Mouse (Mus musculus): ENCODE results near the gene Ptprn2. TPM values are rescaled to one million over a fixed set of nuclear protein-coding genes. Genes with fewer than 3 reads are reported as not detected.

The Ptprn2 gene
- polyA plus RNA-seq, 1 experiment from 2014 or later: 1.2 TPM

DNA sequence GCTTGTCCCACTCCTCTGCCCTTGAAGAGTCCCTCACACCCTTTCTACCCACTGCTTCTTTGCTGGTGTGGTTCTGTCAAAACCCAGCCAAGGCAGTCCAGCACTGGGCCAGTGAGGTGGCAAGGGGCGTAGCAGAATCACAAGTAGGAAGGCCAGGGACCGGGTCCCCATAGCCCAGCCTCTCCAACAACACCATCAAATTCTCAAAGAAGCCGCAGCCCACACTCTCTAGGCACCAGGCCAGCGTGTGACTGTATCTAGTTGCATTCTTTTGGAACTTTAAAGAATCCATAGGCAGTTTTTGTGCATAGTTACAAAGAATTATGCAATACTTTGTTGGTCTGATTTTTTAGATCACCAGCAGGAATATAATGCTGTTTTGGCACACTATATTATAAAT, 728.8 kb downstream of the Ptprn2 start:
- H3K27ac ChIP-seq (ENCODE audit: low read depth, low read length): no peak overlapping the region
- no peak for TF ChIP-seq CTCF (IDR thresholded peaks at IDR 0.05; ENCODE audit: low read depth)
- 66% methylated on average over 4 of the region's 4 CpGs for WGBS
- H3K27me3 ChIP-seq (replicated peaks; ENCODE audit: control insufficient read depth, insufficient read depth, low read length): no peaks in the 10 kb centered on the region
- H3K4me3 ChIP-seq (ENCODE audit: low read depth, low read length): no peak overlapping the region
- H3K4me2 ChIP-seq (replicated peaks; ENCODE audit: low read depth): no peak overlapping the region
- no peak overlapping the region for H3K9ac ChIP-seq (ENCODE audit: low read depth, low read length)
- no peaks in the 10 kb centered on the region for H3K9me3 ChIP-seq (ENCODE audit: control insufficient read depth)
- ATAC-seq: no peak
- H3K36me3 ChIP-seq (ENCODE audit: control insufficient read depth, insufficient read depth): no peaks in the 10 kb centered on the region
- no peaks in the 10 kb centered on the region for H3K4me1 ChIP-seq (replicated peaks; ENCODE audit: control insufficient read depth, insufficient read depth, low read length)

DNA sequence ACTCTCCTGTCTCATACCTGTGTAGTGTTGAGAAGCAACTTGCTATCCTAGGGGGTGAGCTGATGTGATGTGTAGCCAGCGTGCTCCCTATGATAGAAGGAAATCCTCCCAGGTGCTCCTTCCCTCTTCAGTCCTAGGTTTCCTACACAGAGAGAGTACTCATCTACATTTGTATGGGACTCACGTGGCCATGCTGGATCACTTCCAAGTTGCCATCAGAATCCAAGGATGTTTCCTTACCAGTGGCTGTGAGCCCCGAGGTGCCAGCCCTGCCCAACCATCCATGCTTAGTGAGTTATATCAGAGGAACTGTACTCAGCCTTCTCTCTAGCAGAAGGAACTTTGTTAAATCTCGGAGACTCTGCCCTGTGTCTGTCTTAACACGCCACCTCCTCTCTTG, 729.4 kb downstream of the Ptprn2 start:
- Histone ChIP-seq H3K36me3 (ENCODE audit: control insufficient read depth, insufficient read depth) (no peaks in the 10 kb centered on the region), H3K9ac (ENCODE audit: low read depth, low read length) (no peak overlapping the region), H3K27ac (ENCODE audit: low read depth, low read length) (no peak overlapping the region), H3K9me3 (ENCODE audit: control insufficient read depth) (no peaks in the 10 kb centered on the region), H3K4me1 (replicated peaks; ENCODE audit: control insufficient read depth, insufficient read depth, low read length) (no peaks in the 10 kb centered on the region), H3K4me2 (replicated peaks; ENCODE audit: low read depth) (no peak overlapping the region), H3K4me3 (ENCODE audit: low read depth, low read length) (no peak overlapping the region), H3K27me3 (replicated peaks; ENCODE audit: control insufficient read depth, insufficient read depth, low read length) (no peaks in the 10 kb centered on the region)
- TF ChIP-seq CTCF (IDR thresholded peaks at IDR 0.05; ENCODE audit: low read depth): no peak
- ATAC-seq: no peak
- 80% methylated on average over 5 of the region's 5 CpGs for WGBS

DNA sequence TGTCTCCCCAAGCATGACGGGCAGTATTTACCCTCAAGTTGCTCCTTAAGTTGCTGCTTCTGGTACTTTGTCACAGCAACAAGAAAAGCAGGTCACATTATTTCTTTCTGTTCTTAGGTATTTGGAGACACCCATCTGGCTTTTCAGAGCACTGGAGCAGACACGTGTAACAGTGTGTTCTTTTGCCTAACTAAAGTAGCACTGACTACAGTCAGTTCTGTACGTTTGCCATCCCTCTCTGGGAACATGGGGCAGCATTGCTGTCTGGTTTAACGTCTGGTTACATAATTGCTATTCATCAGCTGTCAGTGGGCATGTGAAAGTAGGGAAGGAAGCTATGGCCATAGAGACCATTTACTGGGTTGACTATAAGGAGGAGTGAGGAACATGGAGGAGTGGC, 736.4 kb downstream of the Ptprn2 start:
- Histone ChIP-seq H3K9me3 (ENCODE audit: control insufficient read depth) (no peaks in the 10 kb centered on the region), H3K27ac (ENCODE audit: low read depth, low read length) (no peak overlapping the region), H3K4me2 (replicated peaks; ENCODE audit: low read depth) (no peak overlapping the region), H3K4me1 (replicated peaks; ENCODE audit: control insufficient read depth, insufficient read depth, low read length) (no peaks in the 10 kb centered on the region), H3K9ac (ENCODE audit: low read depth, low read length) (no peak overlapping the region), H3K4me3 (ENCODE audit: low read depth, low read length) (no peak overlapping the region), H3K36me3 (ENCODE audit: control insufficient read depth, insufficient read depth) (no peaks in the 10 kb centered on the region), H3K27me3 (replicated peaks; ENCODE audit: control insufficient read depth, insufficient read depth, low read length) (no peaks in the 10 kb centered on the region)
- WGBS: 79% methylated on average over 4 of the region's 4 CpGs
- ATAC-seq: no peak
- no peak for TF ChIP-seq CTCF (IDR thresholded peaks at IDR 0.05; ENCODE audit: low read depth)

DNA sequence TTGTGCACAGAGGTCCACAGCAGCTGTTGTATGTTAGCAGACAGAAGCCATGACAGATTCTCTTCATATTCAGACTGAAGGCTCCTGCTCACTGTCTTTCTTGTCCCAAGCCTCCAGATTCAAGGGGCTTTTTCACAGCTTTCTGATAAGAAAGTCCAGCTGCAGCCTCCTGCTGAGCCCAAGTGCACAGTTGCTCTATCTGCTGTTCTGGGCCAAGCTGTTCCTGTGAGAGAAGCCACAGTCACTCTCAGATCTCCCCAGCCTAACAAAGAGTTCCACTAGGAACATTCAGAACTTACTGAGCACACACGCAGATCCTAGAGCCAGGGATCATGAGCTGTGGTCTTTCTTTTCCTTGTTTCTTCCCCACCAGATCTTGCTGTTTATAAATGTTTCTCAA, 738.5 kb downstream of the Ptprn2 start:
- TF ChIP-seq CTCF (IDR thresholded peaks at IDR 0.05; ENCODE audit: low read depth): no peak
- H3K9me3 ChIP-seq (ENCODE audit: control insufficient read depth): no peaks in the 10 kb centered on the region
- H3K4me2 ChIP-seq (replicated peaks; ENCODE audit: low read depth): no peak overlapping the region
- H3K4me3 ChIP-seq (ENCODE audit: low read depth, low read length): no peak overlapping the region
- no peaks in the 10 kb centered on the region for H3K36me3 ChIP-seq (ENCODE audit: control insufficient read depth, insufficient read depth)
- ATAC-seq: no peak
- no peaks in the 10 kb centered on the region for H3K27me3 ChIP-seq (replicated peaks; ENCODE audit: control insufficient read depth, insufficient read depth, low read length)
- H3K27ac ChIP-seq (ENCODE audit: low read depth, low read length): no peak overlapping the region
- WGBS: 87% methylated on average over 1 of the region's 1 CpGs
- no peak overlapping the region for H3K9ac ChIP-seq (ENCODE audit: low read depth, low read length)
- H3K4me1 ChIP-seq (replicated peaks; ENCODE audit: control insufficient read depth, insufficient read depth, low read length): no peaks in the 10 kb centered on the region

DNA sequence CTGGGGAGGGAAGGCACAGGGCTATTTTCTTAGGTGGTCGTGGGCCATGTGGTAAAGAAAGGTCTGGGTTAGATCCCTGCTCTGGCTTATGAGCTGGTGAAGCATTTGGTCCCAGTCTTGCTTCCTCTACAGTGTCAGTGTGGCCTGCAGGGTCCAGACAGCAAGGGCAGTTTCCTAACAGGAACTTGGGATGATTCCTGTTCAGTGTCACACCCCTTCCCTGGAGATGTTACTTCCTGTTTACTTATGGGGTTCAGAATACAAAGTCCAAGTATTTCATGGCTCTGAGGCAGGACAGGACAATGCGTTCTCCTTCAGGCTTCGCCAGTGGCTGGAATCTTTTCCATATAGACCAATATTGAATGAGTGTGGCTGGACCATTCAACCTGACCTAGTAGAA, 741.7 kb downstream of the Ptprn2 start:
- TF ChIP-seq CTCF (IDR thresholded peaks at IDR 0.05; ENCODE audit: low read depth): no peak
- WGBS: 44% methylated on average over 3 of the region's 3 CpGs

DNA sequence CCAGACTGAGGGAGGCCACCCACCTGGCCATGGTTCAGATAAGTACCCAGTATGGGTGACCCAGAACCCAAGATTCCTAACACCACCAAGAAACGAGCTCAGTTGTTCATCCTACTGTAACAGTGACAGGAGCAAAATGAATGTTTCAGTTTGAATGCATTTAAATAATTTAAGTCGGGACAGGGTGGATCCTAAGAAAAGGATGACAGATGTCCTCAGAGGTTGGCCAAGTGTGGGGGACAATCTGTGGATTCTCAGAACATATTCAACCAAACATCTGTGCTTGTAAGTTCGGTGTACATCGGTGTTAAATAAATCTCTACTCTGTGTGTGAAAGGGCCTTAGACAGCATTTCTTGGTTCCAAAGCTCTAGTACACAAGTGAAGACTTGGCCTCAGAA, 743.9 kb downstream of the Ptprn2 start:
- H3K9me3 ChIP-seq (ENCODE audit: control insufficient read depth): no peaks in the 10 kb centered on the region
- no peak overlapping the region for H3K4me2 ChIP-seq (replicated peaks; ENCODE audit: low read depth)
- no peaks in the 10 kb centered on the region for H3K27me3 ChIP-seq (replicated peaks; ENCODE audit: control insufficient read depth, insufficient read depth, low read length)
- H3K36me3 ChIP-seq (ENCODE audit: control insufficient read depth, insufficient read depth): no peaks in the 10 kb centered on the region
- H3K9ac ChIP-seq (ENCODE audit: low read depth, low read length): no peak overlapping the region
- no peak overlapping the region for H3K4me3 ChIP-seq (ENCODE audit: low read depth, low read length)
- no peaks in the 10 kb centered on the region for H3K4me1 ChIP-seq (replicated peaks; ENCODE audit: control insufficient read depth, insufficient read depth, low read length)
- H3K27ac ChIP-seq (ENCODE audit: low read depth, low read length): no peak overlapping the region
- no peak for TF ChIP-seq CTCF (IDR thresholded peaks at IDR 0.05; ENCODE audit: low read depth)
- WGBS: 82% methylated on average over 4 of the region's 4 CpGs
- ATAC-seq: no peak

More for the DNA sequence above, 741.7 kb downstream of the Ptprn2 start:
- Histone ChIP-seq H3K36me3 (ENCODE audit: control insufficient read depth, insufficient read depth) (no peaks in the 10 kb centered on the region), H3K9me3 (ENCODE audit: control insufficient read depth) (no peaks in the 10 kb centered on the region), H3K4me3 (ENCODE audit: low read depth, low read length) (no peak overlapping the region), H3K4me2 (replicated peaks; ENCODE audit: low read depth) (no peak overlapping the region), H3K4me1 (replicated peaks; ENCODE audit: control insufficient read depth, insufficient read depth, low read length) (no peaks in the 10 kb centered on the region), H3K9ac (ENCODE audit: low read depth, low read length) (no peak overlapping the region), H3K27ac (ENCODE audit: low read depth, low read length) (no peak overlapping the region), H3K27me3 (replicated peaks; ENCODE audit: control insufficient read depth, insufficient read depth, low read length) (no peaks in the 10 kb centered on the region)
- ATAC-seq: peak; percentile 51; the same call in 1 of the 2 replicates

DNA sequence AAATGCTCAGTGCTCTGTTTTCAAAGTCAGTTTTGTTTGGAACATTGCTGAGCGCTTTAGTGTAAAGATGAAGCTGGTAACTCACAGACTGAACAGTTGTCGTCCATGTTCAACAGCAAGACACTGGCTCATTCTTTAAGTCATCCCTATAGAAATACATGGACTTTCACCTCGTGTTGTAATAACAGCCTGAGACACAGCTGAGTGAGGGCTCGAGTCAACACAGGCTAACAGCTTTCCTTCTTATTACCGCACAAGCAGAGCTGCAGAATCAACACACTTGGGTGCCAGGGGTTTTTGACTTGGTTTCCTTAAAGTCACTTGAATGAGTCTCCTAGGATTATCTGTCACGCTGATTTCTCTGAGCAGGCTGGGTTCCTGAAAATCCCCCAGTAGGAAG, 744.8 kb downstream of the Ptprn2 start:
- no peaks in the 10 kb centered on the region for H3K4me1 ChIP-seq (replicated peaks; ENCODE audit: control insufficient read depth, insufficient read depth, low read length)
- 54% methylated on average over 6 of the region's 6 CpGs for WGBS
- ATAC-seq: no peak
- H3K36me3 ChIP-seq (ENCODE audit: control insufficient read depth, insufficient read depth): no peaks in the 10 kb centered on the region
- H3K4me3 ChIP-seq (ENCODE audit: low read depth, low read length): no peak overlapping the region
- TF ChIP-seq CTCF (IDR thresholded peaks at IDR 0.05; ENCODE audit: low read depth): no peak
- H3K9me3 ChIP-seq (ENCODE audit: control insufficient read depth): no peaks in the 10 kb centered on the region
- H3K27me3 ChIP-seq (replicated peaks; ENCODE audit: control insufficient read depth, insufficient read depth, low read length): no peaks in the 10 kb centered on the region
- no peak overlapping the region for H3K9ac ChIP-seq (ENCODE audit: low read depth, low read length)
- H3K27ac ChIP-seq (ENCODE audit: low read depth, low read length): no peak overlapping the region; the same call in 1 of the 2 replicates
- H3K4me2 ChIP-seq (replicated peaks; ENCODE audit: low read depth): no peak overlapping the region
